Mouse (Mus musculus): ENCODE measurements around the gene Trp53bp2. TPM values are rescaled to one million over a fixed set of nuclear protein-coding genes. Genes with fewer than 3 reads are reported as not detected.

Gene Trp53bp2
- total RNA-seq, 2 experiments from 2014 or later: 12.6 to 15.5 TPM

DNA sequence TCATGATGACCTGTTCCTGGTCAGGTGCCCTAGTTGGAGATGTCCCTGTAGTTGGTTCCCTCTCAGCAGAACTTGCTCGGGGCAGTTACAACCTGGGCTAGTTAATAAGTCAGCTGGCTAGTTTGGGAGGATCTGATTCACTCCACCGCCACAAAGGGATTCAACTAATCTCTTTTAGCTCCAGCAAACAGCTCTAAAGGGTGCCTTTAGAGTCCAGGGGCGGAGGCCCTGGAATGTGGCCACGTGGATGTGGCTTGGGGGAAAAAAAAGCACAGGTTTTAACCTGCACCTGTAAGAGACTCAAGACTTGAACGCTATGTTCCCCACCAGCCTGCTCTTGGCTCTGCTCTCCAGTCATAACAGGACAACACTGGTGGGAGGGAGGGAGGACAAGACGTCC is 87.7 kb downstream of the Trp53bp2 start:
- intact Hi-C loops (cut with DNase I): no loop called here
- DNase-seq: no peak

DNA sequence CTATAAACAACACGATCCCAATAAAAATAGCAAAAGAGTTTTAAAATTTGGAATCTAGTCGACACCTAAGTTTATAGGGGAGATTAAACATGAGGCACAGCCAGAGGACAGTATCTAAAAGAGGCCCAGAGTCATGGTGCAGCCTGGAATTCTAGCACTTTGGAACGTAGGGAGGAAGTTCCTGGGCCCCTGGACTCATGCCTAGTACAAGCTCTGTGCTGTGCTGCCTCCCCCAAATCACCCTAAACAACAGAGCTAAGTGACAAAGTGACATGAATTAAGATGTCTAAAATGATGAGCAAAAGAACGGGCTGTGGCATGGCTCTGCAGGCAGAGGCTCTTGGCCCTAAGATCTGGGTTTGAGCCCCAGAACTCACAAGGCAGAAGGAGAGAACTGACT is 88.8 kb downstream of the Trp53bp2 start:
- intact Hi-C loops (cut with DNase I): no loop called here
- DNase-seq: no peak

DNA sequence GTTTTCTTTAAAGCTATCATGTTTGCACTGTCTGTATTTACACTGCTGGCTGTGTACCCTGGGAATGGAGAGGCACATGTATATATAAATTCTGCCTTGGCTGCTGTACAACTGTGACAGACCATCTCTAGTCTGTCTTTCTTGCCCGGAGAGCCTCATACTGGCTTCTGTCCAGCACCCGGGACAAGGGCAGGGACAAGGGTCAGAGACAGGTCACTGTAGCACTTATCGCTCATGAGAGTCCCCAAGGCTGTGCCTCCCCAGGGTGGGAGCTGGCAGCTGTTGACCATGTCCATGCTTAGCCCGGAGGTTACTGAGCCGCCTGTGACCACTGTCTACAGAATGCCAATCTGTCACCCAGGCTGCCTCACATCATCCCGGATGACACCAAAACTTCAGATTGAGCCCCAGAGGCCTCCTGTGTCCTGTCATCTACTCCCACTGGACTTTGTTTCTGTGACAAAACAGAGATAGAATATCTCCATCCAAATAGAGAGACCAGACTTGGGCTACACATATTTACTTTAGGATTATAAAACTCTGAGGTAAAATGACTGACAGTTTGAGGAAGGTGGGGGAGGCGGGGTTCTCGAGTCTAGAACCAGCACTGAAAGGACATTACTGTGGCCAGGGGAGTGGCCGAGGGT is 90.6 kb downstream of the Trp53bp2 start:
- peak; percentile 48 to 58 for DNase-seq
- intact Hi-C loops (cut with DNase I): no loop called here

DNA sequence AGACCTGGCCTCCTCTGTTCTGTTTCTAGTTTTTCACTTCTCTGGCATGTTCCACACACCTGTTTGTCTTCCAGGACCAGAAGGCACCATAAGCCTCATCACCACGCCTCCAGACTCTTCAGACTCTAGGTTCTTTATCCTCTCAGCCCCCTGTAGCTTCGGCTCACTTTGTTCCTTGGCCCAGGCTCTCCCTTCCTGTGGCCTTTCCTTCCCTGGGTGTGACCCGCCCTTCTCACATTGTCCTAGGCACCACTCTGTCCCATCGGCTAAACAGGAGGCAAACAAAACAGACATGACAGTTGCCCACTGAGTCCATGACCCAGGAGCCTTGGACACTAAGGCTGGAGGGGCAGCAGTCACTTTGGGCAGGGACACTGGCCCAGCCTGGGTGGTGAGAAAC is 91.3 kb downstream of the Trp53bp2 start:
- intact Hi-C loops (cut with DNase I): no loop called here
- no peak for DNase-seq

DNA sequence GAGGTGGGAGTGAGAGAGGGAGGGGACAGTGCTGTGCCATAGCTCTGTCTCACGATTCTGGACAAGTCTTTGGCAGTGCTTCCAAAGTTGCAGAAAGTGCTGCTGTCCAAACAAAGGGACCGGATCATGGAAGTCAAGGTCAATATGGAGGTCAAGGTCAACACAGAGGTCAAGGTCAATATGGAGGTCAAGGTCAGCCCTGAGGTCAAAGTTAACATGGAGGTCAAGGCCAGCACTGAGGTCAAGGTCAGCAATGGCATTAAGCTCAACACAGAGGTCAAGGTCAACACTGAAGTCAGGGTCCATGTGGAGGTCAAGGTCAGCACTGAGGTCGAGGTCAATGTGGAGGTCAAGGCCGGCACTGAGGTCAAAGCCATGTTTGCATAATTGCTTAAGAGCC is 91.9 kb downstream of the Trp53bp2 start:
- intact Hi-C loops (cut with DNase I): no loop called here

DNA sequence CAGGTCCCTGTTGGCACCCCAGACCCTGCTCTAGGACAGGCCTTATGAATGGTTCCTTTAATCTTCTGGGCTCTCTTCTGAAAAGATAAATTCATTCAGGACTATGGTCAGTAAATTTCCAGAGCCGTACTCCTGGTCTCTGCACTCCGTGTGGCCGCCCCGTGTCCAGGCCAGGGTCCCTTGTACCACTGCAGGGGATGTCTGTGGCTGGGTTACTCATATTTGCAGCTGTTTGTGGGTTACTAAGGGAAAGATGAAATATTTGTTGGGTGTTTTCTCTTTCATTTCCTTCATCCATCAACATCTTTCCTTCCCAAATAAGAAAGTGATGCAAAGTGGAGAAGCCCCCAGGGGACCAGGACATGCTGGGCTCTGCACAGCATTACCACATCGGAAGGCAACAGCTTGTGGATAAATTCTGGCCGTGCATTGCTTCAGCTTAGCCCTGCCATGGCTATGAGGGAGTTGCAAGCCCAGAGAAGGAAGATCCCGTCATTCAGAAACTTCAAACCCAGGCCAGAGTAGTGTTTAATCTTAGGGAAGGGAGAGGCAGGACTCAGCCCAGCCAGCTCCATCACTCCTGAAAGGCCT is 92.9 kb downstream of the Trp53bp2 start:
- intact Hi-C loops (cut with DNase I): no loop called here
- peak in 1 of 2 experiments; percentile 55 for DNase-seq

More for the DNA sequence above, 91.9 kb downstream of the Trp53bp2 start:
- no peak for DNase-seq

DNA sequence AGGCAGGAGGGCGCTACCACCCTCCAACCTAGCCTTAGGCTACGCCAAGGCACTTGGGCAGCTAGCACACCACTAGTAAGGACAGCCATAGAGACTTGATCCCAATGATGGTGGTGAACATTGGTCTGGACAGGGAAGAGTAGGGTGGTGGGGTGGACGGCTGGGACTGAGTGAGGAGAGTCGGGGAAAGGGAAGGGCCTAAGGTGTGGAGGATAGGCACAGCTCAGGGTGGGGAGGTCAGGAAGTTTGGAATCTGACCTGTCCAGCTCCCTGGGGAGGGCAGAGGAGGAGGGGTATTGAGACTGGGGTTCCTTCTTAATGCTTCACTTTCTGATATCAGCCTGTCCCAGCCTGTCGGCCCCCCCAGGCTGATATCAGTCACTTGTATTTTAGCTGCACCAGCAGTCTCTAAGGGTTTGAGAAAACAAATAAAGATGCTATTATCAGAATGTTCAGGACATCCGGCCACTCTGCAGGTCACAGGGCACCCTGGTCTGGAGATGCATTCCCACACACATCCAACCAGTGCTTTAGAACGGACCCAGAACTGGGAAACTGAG is 93.6 kb downstream of the Trp53bp2 start:
- intact Hi-C loops (cut with DNase I): no loop called here
- DNase-seq: no peak

DNA sequence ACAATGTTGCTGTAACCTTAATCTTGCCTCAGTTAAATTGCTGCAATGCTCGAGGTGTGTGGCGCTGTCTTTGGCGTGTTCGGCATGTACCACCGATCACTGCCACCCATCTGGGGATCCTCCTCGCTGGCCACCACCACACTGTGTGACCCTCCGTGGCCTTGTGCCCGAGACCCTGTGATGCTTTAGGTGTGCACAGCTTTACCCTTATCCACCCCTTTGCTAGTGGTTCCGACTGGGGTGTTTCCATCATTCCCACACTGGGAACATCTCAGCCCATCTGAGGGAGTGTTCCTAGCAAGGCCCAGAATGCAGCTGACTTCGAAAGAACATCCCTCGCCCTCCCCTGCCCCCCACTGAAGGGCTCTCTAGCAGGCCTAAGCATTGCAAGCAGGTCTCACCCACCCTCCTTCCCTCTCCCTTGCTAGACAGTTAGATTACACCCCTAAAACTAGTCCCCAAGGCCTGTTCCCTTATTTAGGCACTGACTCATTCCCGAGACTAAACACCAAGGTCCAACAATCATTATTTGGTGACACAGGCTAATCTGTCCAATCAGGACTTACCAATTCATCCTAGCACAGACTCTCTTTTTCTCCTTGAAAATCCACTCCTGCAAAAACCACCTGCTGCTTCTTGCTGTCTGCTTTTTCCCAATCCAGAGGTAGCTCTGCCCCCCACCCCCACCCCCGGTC is 94.4 kb downstream of the Trp53bp2 start:
- intact Hi-C loops (cut with DNase I): no loop called here
- no peak for DNase-seq

DNA sequence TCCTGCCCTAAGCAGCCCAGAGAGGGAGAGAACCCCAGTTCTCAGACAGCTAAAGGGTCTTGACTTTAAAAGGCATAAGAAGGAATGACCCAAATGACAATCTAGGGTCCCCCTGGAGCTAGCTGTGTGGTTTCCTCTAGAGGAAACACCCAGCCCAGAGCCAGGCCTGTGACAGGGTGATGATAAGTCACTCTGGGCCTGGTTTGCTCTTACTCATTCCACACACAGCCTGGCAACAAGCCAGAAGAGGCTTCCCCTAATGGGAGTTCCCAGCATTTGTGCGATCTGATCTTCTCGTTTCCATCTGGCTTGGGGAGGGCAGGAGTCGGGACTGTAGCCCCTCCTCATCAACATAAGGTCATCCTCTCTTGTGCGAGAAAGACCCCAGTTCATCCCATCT is 95.3 kb downstream of the Trp53bp2 start:
- peak; percentile 78 to 82 for DNase-seq
- intact Hi-C loops (cut with DNase I): no loop called here

DNA sequence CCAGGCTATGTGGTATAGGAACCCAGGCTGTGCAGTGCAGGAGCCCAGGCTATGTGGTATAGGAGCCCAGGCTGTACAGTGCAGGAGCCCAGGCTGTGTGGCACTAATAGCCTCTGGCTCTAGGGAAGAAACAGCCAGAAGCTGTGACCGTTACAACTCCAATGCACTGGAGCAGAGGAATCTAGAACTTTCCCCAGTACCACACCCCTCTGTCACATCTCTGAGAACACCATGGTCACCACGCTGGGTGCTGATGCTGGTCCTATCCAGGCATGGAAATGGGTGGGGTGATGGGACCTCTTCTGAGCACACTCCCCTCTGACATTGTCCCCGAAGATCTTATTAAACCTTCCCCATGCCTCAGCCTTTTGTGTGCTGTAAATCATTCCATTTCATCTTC is 96.3 kb downstream of the Trp53bp2 start:
- no peak for DNase-seq
- intact Hi-C loops (cut with DNase I): no loop called here

DNA sequence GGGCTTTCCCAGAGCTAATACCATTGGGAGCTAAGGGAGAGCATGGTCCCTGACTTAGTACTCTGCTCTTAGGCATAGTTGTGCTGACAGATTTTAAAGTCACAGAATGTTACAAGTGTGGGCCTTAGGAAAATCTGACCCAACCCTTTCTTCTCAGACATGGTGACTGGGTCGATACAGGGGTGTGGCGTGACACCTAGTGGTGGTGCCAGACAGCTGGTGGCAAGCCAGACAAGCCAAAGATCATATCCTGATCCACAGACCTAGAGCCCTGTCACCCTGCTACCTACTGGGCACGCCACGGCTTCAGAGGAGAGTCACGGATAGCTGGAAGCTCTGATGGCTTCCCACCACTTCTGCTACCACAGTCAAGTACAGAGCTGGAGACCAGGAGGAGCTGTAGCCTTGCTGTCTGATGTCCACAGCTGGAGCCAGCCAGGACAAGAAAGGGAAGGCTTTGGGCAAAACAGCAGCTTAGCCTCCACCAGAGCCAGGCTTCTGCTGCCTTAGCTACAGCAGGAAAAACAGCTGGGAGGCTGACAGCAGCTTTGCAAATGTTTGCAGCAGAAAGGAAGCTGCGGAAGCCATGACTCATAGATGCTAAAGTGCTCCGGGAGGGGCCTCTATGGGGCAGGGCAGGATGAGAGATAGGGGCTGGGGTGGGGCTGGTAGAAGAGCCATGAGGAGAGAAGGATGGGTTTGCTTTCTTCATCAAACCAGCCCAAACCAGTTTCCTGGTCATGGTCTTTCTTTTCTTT is 97.4 kb downstream of the Trp53bp2 start:
- intact Hi-C loops (cut with DNase I): no loop called here
- DNase-seq: peak; percentile 74 to 75

DNA sequence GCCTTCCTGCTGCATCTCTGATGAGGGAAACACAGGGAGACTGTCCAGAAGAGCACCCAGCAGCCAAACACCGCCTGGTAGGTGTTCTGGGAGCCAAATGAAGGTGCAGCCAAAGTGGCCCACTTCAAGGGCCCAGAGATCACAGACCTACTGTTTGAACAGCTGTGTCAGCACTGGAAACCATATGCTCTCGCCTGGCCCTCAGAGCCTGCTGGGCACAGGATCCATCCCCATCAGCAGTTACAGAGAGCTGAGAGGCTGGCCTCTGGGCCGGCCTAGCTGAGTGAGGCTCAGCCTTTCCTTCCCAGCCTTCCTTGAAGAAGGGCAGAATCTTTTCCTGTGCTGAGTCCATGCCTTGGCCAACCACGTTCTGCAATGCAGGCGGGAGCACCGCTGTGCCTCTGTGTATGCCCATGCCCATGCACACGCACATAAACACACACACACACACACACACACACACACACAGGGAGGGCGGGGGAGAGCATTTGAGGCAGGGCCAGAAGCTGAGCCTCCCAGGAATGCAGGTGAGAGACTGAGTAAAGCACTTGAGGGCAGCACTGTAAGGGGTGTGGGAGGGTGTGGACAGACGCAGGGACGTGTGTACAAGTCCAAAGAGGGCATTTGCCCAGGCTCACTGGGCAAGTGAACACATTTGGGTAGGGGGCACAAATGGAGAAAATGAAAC is 100.3 kb downstream of the Trp53bp2 start:
- no peak for DNase-seq
- intact Hi-C loops (cut with DNase I): no loop called here

DNA sequence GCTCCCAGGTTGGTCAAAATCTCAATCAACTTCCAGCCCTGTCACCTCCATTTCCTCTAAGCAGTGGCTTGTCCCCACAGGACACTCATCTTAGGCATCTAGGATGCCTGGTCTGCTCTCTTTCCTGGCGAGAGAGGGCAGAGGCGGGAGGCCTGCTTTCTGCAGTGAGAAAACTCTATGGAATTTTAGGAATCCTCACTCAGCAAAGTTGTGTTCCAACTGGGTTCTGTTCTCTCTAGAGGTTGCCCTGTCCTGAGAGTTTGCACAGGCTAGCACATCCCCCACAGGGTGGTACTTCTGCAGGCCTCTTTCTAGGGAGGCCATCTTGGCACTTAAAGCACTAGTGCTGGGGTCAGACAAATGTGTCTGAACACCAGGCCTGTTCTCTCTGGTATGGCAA is 102.1 kb downstream of the Trp53bp2 start:
- no peak for DNase-seq
- intact Hi-C loops (cut with DNase I): no loop called here

DNA sequence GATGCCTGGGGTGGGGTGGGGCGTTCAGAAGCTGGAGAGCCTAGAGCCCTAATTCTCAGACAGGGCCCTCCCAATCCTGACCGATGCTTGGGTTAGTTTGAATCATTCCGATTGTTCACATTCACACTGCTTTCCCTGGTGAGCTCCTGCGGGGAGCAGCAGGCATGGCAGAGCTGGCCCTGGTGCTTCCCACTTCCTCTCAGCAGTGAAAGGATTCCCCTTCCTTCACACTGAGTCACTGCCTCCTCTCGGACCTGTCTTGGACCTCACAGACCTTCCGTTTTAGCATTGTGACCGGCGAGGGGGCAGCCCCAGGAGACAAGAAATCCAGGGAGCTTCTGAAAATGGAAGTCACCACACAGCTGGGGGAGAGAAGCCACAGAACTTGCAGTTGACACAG is 102.8 kb downstream of the Trp53bp2 start:
- intact Hi-C loops (cut with DNase I): no loop called here
- no peak for DNase-seq

Other genes with a start within 250 kb of the Trp53bp2 start
- gene Vmn1r1, start 244.7 kb upstream of the Trp53bp2 start, total RNA-seq (2021): not detected
- gene Degs1, start 126.4 kb upstream of the Trp53bp2 start, total RNA-seq (2021): 10 to 100 TPM; 68.1 to 73.2 TPM
- gene Fbxo28, start 67.5 kb upstream of the Trp53bp2 start, total RNA-seq (2021): 10 to 100 TPM; 23.6 to 25.0 TPM
- gene Capn2, start 108.4 kb downstream of the Trp53bp2 start, total RNA-seq (2021): 10 to 100 TPM; 69.8 to 72.5 TPM
- gene Capn8, start 155.8 kb downstream of the Trp53bp2 start, total RNA-seq (2021): not detected

Measured in heart, postnatal 14 days (tissue).